Mouse (Mus musculus) C2C12 (cell line): ENCODE measurements at regions not wholly inside any gene's neighbourhood (a gene's known extent, or its start where the extent isn't known, plus 50 kb on each side); places are given as distances from the start of the nearest gene placed in this dataset.

Experiments
- CEBPB ChIP-seq: IDR thresholded peaks from one replicate; pipeline ENCODE4 v1.6.1; 2011; ENCODE audit warnings: low read depth, mild to moderate bottlenecking, control low read depth, moderate library complexity
- CTCF ChIP-seq: IDR thresholded peaks from one replicate; pipeline ENCODE4 v1.5.1; 2011; ENCODE audit not compliant: control insufficient read depth, insufficient read depth, insufficient read length
- MAX ChIP-seq: IDR thresholded peaks from one replicate; pipeline ENCODE4 v1.6.1; 2011; ENCODE audit warnings: mild to moderate bottlenecking, control low read depth
- MYOD1 ChIP-seq: IDR thresholded peaks from one replicate; pipeline ENCODE4 v1.6.1; 2011; ENCODE audit warnings: low read depth; ENCODE audit not compliant: control insufficient read depth, insufficient read length
- MYOG ChIP-seq: IDR thresholded peaks from one replicate; pipeline ENCODE4 v1.6.1; 2011; ENCODE audit not compliant: control insufficient read depth, insufficient read length; ENCODE audit errors: extremely low read depth
- USF1 ChIP-seq: IDR thresholded peaks from one replicate; pipeline ENCODE4 v1.6.1; 2011; ENCODE audit warnings: low read depth, mild to moderate bottlenecking, control low read depth, moderate library complexity

DNA sequence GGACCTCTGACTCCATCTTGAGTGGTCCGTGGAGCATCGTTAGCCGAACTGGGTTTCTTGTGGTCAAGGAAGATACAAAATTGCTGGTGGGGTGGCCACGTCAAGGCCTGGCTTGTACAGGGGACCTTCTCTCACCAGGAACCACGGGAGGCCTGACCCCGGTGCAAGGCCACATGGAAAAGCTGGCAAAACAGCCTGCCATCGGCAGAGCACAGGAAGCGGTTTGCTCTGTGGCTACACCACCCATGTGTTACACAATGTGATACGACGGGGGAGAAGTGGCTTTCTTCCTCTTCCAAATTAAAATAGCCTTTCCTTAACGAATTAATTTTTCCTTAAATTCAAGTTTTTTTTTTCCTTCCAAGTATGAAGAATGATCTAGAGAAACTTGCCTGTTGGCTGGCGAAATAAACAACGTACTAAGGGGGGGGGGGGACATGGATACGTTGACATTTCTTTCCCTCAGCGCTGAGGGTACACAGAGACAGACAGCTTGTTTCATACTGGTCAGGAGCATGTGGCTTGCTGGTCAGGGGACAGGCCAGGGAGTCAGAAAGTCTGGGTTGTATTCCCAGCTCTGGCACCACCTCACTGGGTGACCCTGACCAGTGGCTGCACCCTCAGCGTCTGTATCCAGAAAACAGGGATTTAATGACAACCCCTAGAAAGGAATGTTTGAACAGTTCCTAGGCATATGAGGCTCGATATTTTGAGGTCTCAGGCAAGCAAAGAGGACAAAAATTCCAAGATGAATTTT lies 64.0 kb upstream of the Slc25a13 start:
- no peak for TF ChIP-seq CTCF
- no peak for TF ChIP-seq CEBPB
- TF ChIP-seq MYOD1: no peak
- no peak for TF ChIP-seq USF1
- no peak for TF ChIP-seq MAX
- TF ChIP-seq MYOG: no peak
